Mouse (Mus musculus) testis, adult 2 months (tissue): ENCODE measurements around the gene Vcan. TPM values are rescaled to one million over a fixed set of nuclear protein-coding genes. Genes with fewer than 3 reads are reported as not detected.

ENCODE experiments used
- H3K27ac ChIP-seq: fragments of 200-500 bp; 2 replicates; pipeline ENCODE4 v1.5.1; 2012; ENCODE audit warnings: low read depth, low read length; ENCODE audit not compliant: control insufficient read depth, insufficient read depth
- H3K27me3 ChIP-seq: fragments of 200-500 bp; 2 replicates; pipeline ENCODE4 v1.6.1; 2012; ENCODE audit warnings: mild to moderate bottlenecking, low read length, moderate library complexity; ENCODE audit not compliant: control insufficient read depth, insufficient read depth
- H3K36me3 ChIP-seq: fragments of 200-500 bp; 2 replicates; pipeline ENCODE4 v1.6.1; 2012; ENCODE audit warnings: mild to moderate bottlenecking, low read length; ENCODE audit not compliant: control insufficient read depth, insufficient read depth
- H3K4me1 ChIP-seq: fragments of 200-500 bp; 2 replicates; pipeline ENCODE4 v1.6.1; 2012; ENCODE audit warnings: low read length; ENCODE audit not compliant: control insufficient read depth, insufficient read depth
- H3K4me3 ChIP-seq: fragments of 200-500 bp; 2 replicates; pipeline ENCODE4 v1.5.1; 2012; ENCODE audit warnings: low read depth, mild to moderate bottlenecking, low read length, moderate library complexity, mixed read lengths; ENCODE audit not compliant: control insufficient read depth
- CTCF ChIP-seq: fragments of 200-500 bp; IDR thresholded peaks from 2 replicates; pipeline ENCODE4 v1.5.1; 2012; ENCODE audit warnings: low read depth, mild to moderate bottlenecking, inconsistent platforms, low read length, moderate library complexity; ENCODE audit not compliant: control insufficient read depth, insufficient read depth, insufficient replicate concordance
- POLR2A ChIP-seq: fragments of 200-500 bp; IDR thresholded peaks from 2 replicates; pipeline ENCODE4 v1.6.1; 2012; ENCODE audit warnings: low read depth, mild to moderate bottlenecking, inconsistent platforms, low read length, moderate library complexity; ENCODE audit not compliant: control insufficient read depth
- polyA plus RNA-seq: library from polyadenylated mRNA; depleted of rRNA; stranded (reverse); fragments of >200 nt; gene quantifications from 2 replicates; pipeline ENCODE4 v1.2.3, GENCODE M21; 2012

The Vcan gene
- polyA plus RNA-seq, 1 experiment: 0.16 TPM

- Histone ChIP-seq H3K27me3 (no peaks in the 10 kb centered on the region), H3K4me1 (peaks cover 11% of the 10 kb centered on the region), H3K36me3 (no peaks in the 10 kb centered on the region), H3K4me3 (peak overlapping the region; percentile 64), H3K27ac (no peak overlapping the region)
- no peak for TF ChIP-seq POLR2A
- TF ChIP-seq CTCF: no peak
Observed at GRCm38 (mm10) chr13:89740243-89741115, 1.8 kb downstream of the Vcan start.

- H3K4me1 ChIP-seq: peaks cover 11% of the 10 kb centered on the region
- H3K4me3 ChIP-seq: peak overlapping the region; percentile 64
Observed at GRCm38 (mm10) chr13:89739696-89740242, 2.5 kb downstream of the Vcan start.

GRCm38 (mm10) chr13:89738776-89739695, 3.3 kb downstream of the Vcan start:
- Histone ChIP-seq H3K27ac (no peak overlapping the region; the same call in 1 of the 2 replicates), H3K4me3 (peak overlapping the region; percentile 64), H3K4me1 (peaks cover 11% of the 10 kb centered on the region), H3K27me3 (no peaks in the 10 kb centered on the region), H3K36me3 (no peaks in the 10 kb centered on the region)
- no peak for TF ChIP-seq CTCF
- no peak for TF ChIP-seq POLR2A

More at GRCm38 (mm10) chr13:89739696-89740242, 2.5 kb downstream of the Vcan start:
- Histone ChIP-seq H3K27ac (no peak overlapping the region; the same call in 1 of the 2 replicates), H3K36me3 (no peaks in the 10 kb centered on the region), H3K27me3 (no peaks in the 10 kb centered on the region)
- TF ChIP-seq POLR2A (no peak), CTCF (no peak)

GRCm38 (mm10) chr13:89738275-89738674, 4.0 kb downstream of the Vcan start:
- no peak for TF ChIP-seq POLR2A
- no peak for TF ChIP-seq CTCF
- Histone ChIP-seq H3K27me3 (no peaks in the 10 kb centered on the region), H3K27ac (no peak overlapping the region), H3K4me1 (peaks cover 11% of the 10 kb centered on the region), H3K4me3 (no peak overlapping the region), H3K36me3 (no peaks in the 10 kb centered on the region)

GRCm38 (mm10) chr13:89735111-89735510, 7.2 kb downstream of the Vcan start:
- Histone ChIP-seq H3K4me3 (no peak overlapping the region), H3K4me1 (peaks cover 3% of the 10 kb centered on the region), H3K27ac (no peak overlapping the region), H3K36me3 (no peaks in the 10 kb centered on the region), H3K27me3 (no peaks in the 10 kb centered on the region)
- TF ChIP-seq POLR2A: no peak
- no peak for TF ChIP-seq CTCF

- no peaks in the 10 kb centered on the region for H3K27me3 ChIP-seq
- no peak overlapping the region for H3K4me3 ChIP-seq
- H3K36me3 ChIP-seq: no peaks in the 10 kb centered on the region
- H3K4me1 ChIP-seq: no peaks in the 10 kb centered on the region
- TF ChIP-seq POLR2A: no peak
- TF ChIP-seq CTCF: no peak
- no peak overlapping the region for H3K27ac ChIP-seq
Observed at GRCm38 (mm10) chr13:89726492-89726891, 15.8 kb downstream of the Vcan start.
